Mouse (Mus musculus): ENCODE measurements around the gene Tm4sf5.

- TF ChIP-seq CTCF (IDR thresholded peaks at IDR 0.05; ENCODE audit: low read depth), result no peak
- no peak for TF ChIP-seq EP300 (IDR thresholded peaks at IDR 0.05; ENCODE audit: low read depth)
Measured at GRCm38 (mm10) chr11:70485498-70485897, 19.5 kb upstream of the Tm4sf5 start.
